Mouse (Mus musculus): ENCODE data around the gene Pitpnm2. TPM values are rescaled to one million over a fixed set of nuclear protein-coding genes. Genes with fewer than 3 reads are reported as not detected.

Gene Pitpnm2
- total RNA-seq, 2 experiments from 2014 or later = 255 to 312 TPM

DNA sequence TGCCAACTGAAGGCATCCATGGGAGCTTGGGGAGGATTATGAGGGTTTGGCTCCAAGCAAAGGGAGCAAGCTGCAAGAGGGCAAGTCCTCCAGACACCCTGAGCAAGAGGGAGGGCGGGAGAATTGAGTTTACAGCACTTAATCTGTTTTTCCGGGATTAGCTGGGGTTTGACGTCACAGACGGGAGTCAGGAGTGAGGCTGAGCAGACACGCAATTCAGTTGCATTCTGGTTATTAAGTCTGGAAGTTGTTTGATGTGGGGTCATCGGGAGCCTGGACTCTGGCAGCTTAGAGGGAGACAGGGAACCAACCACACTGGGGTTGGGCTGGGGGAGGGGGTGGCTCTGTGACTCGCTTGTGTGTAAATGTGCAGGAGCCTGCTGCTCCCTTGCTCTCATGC lies 90.1 kb downstream of the Pitpnm2 start:
- DNase-seq (ENCODE audit: extremely low spot score in 1 of 2, low spot score in 1 of 2) = no peak

DNA sequence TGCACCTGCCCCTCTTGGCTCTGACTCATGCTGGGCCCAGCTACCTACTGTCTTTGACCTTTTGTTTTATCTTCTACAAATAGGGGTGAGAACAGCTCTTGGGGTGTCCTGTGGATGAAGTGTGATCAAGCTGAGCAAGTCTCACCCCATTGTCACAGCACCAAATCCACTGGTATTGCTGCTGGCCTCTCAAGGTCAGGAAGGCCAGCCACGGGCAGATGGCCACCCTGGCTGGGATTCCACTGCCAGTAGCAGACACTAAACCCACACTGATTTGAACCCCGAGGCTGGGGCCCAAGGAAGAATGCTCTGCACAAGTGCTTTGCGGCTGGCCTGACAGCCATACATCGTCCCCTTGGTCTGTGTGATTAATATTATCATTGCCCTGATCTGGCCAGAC lies 91.3 kb downstream of the Pitpnm2 start:
- no peak for DNase-seq (ENCODE audit: extremely low spot score in 1 of 2, low spot score in 1 of 2)

DNA sequence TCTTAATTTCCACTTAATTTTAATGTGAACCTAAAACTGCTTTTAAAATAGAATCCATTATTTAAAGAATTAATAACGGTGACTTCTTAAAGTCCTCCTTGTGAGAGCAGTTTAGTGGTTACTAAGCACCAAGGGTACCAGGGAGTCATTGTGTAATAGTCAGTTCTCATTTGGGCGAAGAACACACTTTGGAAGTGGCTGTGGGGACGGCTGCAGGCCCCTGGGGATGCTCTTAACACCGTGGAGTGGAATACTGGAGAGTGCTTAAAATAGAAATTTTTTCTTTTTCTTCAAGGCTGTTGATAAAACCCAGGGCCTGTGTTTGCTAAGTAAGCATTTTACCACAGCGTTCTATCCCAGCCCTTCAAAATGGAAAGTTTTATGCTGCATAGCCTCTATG lies 93.6 kb downstream of the Pitpnm2 start:
- no peak for DNase-seq (ENCODE audit: extremely low spot score in 1 of 2, low spot score in 1 of 2)

- DNase-seq (ENCODE audit: extremely low spot score in 1 of 2, low spot score in 1 of 2) = no peak
Measured at GRCm38 (mm10) chr5:124152734-124153133, 96.8 kb downstream of the Pitpnm2 start.

DNA sequence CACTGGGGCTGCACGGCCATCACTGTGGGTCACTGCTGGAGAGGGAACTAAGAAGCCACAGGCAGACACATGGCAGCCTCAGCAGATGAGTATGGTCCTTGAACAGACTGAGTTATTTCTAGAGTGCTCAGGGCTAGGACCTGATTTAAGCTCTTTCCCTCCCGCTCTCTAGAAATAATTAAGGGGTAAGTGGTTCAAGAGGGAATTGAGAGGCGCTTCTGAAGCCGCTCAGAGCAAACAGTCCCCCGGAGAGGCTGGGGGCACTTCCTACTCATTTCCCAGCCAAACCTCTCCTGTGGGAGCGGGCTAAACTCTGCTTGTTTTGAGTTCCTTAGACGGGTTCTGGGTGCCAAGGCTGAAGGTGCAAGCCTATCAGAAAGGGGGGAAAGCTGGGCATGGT lies 98.7 kb downstream of the Pitpnm2 start:
- DNase-seq (ENCODE audit: extremely low spot score in 1 of 2, low spot score in 1 of 2) = no peak

- no peak for DNase-seq (ENCODE audit: extremely low spot score in 1 of 2, low spot score in 1 of 2)
Measured at GRCm38 (mm10) chr5:124149028-124149427, 100.5 kb downstream of the Pitpnm2 start.

DNA sequence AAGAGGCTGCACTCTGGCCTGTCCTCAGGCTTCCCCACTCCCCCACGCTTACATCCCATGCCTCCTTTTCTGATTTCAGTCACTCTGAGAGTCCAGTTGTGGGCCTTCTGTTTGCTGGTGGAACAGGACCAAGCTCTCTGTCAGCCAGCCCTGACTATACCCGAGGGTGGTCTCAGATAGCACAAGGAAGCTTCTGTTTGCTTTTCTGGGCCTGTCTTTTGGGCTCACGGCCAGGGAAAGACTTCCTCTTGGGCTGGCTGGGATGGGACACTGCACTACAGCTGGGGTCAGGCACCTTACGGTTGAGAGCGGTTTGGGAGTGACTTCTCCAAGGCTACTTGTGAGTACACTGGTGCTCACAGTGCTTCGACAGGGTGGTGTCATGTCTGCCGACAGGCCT lies 111.5 kb downstream of the Pitpnm2 start:
- DNase-seq (ENCODE audit: extremely low spot score in 1 of 2, low spot score in 1 of 2) = no peak

- no peak for DNase-seq (ENCODE audit: extremely low spot score in 1 of 2, low spot score in 1 of 2)
Measured at GRCm38 (mm10) chr5:124134261-124134660, 115.3 kb downstream of the Pitpnm2 start.

DNA sequence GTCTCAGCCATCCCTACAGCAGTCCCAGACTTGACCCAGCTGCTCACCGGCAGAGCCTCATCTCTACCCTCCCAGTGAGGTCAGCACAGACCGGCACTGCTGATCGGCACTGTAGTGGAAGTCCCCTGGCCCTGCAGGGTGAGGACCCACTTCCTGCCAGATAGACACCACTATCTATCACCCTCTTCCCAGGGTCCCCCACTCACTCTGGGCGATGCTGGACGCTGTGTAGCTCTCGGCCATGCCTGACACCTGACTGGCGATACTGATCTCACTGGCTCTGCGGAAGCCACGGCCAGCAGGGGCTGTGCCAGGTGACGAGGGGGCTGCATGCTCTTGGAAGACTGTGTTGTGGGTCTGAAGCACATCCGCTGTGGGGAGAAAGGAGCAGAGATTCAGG lies 124.5 kb downstream of the Pitpnm2 start:
- no peak for DNase-seq (ENCODE audit: extremely low spot score in 1 of 2, low spot score in 1 of 2)

- DNase-seq (ENCODE audit: extremely low spot score in 1 of 2, low spot score in 1 of 2) = no peak
Measured at GRCm38 (mm10) chr5:124122357-124122756, 127.2 kb downstream of the Pitpnm2 start.

GRCm38 (mm10) chr5:124119204-124119603 lies 130.4 kb downstream of the Pitpnm2 start:
- no peak for DNase-seq (ENCODE audit: extremely low spot score in 1 of 2, low spot score in 1 of 2)

- DNase-seq (ENCODE audit: extremely low spot score in 1 of 2, low spot score in 1 of 2) = peak; percentile 80 to 86
Measured at GRCm38 (mm10) chr5:124115990-124116845, 133.3 kb downstream of the Pitpnm2 start, which contains the start of gene Arl6ip4. Gene Arl6ip4 (plus strand): TSS chr5:124116089.

DNA sequence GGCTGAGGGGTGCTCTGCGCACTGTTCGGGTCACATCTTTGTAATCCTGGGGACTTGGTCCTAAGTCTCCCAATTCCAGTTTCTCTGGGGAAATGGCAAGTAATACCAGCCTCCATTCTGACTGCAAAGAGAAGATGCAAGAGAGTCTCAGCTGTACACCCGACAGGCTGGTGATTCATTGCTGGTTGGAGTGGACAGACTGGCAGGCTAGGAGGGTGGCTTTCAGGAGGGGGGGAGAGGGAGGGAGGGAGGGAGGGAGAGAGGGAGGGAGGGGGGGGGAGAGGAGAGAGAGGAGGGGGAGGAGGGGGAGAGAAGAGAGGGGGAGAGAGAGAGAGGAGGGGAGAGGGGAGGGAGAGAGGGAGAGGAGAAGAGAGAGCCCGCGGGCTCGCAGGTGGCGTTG lies 134.0 kb downstream of the Pitpnm2 start:
- no peak for DNase-seq (ENCODE audit: extremely low spot score in 1 of 2, low spot score in 1 of 2)

DNA sequence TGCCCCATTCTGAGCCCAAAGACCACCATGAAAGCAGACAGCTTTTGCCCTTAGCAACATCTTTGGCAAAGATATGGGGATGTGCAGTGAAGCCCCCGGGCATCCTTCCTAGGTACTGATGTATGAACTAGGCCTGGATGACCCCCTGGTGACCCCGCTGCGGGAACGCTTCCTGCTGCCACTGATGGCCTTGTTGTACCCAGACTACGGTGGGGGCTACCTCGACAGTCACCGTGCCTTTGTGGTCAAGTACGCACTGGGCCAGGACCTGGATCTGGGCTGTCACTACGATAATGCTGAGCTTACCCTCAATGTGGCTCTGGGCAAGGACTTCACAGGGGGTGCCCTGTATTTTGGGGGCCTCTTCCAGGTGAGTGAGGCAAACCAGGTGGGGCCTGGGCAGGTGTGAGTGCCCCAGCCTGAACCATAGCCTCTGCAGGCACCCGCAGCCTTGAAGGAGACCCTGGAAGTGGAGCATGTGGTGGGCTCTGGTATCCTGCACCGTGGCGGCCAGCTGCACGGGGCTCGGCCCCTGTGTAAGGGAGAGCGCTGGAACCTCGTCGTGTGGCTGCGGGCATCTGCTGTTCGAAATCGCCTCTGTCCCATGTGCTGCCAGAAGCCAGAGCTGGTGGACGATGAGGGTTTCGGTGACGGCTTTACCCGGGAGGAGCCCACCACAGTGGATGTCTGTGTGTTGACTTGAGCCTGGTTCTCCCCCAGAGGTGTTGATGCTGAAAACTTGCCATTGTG lies 135.1 kb downstream of the Pitpnm2 start:
- no peak for DNase-seq (ENCODE audit: extremely low spot score in 1 of 2, low spot score in 1 of 2)

- DNase-seq (ENCODE audit: extremely low spot score in 1 of 2, low spot score in 1 of 2) = no peak
Measured at GRCm38 (mm10) chr5:124113030-124113429, 136.5 kb downstream of the Pitpnm2 start.

GRCm38 (mm10) chr5:124112531-124112930 lies 137.0 kb downstream of the Pitpnm2 start:
- DNase-seq (ENCODE audit: extremely low spot score in 1 of 2, low spot score in 1 of 2) = no peak

DNA sequence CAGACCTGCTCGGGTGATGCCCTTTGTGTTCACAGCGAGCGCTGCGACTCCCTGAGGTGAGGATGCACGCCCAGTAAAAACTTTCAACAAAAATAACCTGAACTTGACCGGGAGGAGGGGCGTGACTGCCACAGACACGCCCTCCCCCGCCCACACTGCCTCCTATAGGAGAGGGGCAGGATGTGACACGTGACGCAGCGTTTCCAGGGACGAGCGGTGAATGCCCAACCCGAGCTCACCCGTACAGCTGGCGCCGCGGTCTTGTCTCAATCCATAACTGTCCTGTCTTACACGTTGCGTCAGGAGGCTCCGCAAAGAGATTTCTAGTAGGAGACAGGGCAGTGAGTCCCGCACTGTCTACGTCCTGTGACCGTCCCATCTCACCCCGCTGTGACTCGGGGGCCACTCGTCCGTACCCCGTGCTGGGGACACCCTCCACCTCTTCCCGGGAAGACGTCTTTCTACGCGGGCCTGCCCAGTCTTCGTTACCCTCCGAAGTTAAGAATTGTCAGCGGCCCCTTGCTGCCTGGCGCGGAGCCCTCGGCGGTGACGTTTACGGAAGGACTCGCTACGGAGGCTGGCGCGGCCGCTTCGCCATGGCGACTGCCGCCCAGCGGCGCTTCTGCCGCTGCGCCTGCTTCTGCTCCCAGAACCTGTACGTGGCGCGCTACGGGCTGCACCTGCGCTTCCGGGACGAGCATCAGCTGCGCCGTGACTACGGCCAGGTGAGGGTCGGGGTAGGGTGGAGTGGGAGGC lies 137.6 kb downstream of the Pitpnm2 start, which contains the start of gene Ogfod2:
Ogfod2 (plus strand) TSS at position 556 of the 756 bp plus-strand sequence.
- DNase-seq (ENCODE audit: extremely low spot score in 1 of 2, low spot score in 1 of 2) = peak; percentile 92 to 94

DNA sequence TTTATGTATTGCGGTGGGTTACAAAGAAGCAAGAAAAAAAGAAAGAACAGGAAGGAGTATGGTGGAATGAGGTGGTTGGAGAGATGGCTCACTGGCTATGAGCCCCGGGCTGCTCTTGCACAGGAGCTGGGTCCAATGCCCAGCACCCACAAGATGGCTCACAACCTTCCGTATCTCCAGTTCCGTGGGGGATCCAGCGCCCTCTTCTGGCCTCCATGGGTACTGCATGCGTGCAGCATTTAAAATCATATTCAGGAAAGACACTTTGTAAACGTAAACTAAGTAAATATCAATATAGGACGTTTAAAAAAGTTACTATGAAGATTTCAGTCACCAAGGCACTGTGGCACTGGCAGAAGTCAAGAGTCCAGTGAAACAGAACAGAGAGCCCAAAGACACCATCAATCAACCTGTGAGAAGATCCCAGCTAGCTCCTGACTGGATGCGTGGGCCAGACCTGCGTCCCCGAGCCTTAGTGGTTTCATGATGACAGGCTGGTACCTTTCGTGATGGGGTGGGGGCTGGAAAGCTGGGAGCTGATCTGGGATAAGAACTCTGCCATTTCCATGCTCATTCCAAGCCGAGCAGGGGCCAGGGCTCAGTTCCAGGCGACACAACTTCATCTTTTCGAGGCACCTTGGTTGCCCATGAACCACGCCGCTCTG lies 138.4 kb downstream of the Pitpnm2 start:
- DNase-seq (ENCODE audit: extremely low spot score in 1 of 2, low spot score in 1 of 2) = no peak

GRCm38 (mm10) chr5:124103552-124103951 lies 146.0 kb downstream of the Pitpnm2 start:
- no peak for DNase-seq (ENCODE audit: extremely low spot score in 1 of 2, low spot score in 1 of 2)

DNA sequence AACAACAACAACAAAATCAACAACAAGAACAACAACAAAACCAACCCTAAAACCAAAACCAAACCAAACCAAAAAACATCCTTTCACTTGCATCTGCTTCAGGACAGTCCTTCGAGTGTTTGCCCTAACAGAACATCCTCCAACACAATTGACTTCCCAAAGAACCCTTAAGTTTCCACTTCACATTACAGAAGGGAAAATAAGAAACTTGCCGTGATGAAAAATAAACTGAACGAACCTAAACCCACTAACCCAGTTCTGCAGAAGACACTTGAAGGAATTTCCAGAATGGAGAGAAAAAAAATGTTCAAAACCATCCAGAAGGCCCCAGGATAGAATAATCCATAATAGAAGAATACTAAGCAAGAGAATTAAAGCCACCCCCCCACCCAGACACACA lies 146.5 kb downstream of the Pitpnm2 start:
- no peak for DNase-seq (ENCODE audit: extremely low spot score in 1 of 2, low spot score in 1 of 2)
